Mouse (Mus musculus): ENCODE measurements at regions not wholly inside any gene's neighbourhood (a gene's known extent, or its start where the extent isn't known, plus 50 kb on each side); places are given as distances from the start of the nearest gene placed in this dataset.
A peak's percentile ranks its signal among the peaks of the same experiment; 100 is the strongest.

- TF ChIP-seq CTCF (IDR thresholded peaks at IDR 0.05; ENCODE audit: low read depth) = no peak
- peak; percentile 99 for TF ChIP-seq EP300 (IDR thresholded peaks at IDR 0.05; ENCODE audit: low read depth)
These were observed 239.8 kb upstream of the Dab2 start for GRCm38 (mm10) chr15:6059790-6060189.

All from liver, postnatal 0 days (tissue).